Mouse (Mus musculus): ENCODE data around the gene Atg10. TPM values are rescaled to one million over a fixed set of nuclear protein-coding genes. Genes with fewer than 3 reads are reported as not detected.

Atg10 gene
- 19.9 TPM for polyA plus RNA-seq (2014; fragmentation: Illumina TruSeq; extraction: RNeasy Lipid Tissue Mini Kit (QIAGEN cat#74804); ENCODE audit: low read depth, low replicate concordance)

DNA sequence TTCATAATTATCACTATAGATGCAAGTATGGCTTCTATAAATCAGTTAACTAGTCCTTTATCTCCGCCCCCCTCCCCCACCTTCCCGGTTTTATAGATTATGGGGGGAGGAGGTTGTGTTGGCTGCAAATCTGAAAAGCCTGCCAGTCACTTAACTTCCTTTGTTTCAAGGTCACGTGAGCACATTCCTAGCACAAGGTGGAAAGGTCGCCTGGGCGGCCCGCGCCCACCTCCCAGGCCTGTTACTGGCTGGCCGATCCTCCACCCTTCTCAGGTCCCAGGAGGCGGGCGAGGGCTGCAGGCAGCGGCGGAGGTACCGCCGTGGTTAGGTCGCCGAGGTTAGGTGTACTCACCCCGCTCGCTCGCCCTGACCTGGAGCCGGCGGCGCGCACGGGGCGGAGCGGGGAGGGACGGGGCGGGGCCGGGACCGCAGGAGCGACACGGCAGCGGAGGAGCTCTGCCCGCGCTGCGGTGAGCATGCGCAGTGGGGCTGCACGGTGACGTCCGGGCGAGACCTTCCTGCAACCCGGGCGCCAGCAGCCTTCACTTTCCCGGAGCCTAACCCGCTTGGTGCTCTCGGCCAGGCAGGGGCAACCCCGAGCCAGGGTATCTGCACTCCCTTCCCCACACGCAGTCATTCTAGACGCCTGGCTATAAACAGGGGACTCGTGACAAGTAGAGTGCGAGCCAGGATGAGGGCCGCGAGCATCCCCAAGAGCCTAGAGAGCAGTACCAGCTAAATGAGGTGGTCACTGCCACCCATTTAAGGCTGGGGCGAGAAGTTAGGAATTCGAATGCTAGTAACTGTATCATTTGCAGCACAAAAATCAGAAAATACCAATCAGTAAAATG is at the start of gene Atg10:
Gene Atg10, minus strand, starts transcription at position 382 of the 851 bp plus-strand sequence.

DNA sequence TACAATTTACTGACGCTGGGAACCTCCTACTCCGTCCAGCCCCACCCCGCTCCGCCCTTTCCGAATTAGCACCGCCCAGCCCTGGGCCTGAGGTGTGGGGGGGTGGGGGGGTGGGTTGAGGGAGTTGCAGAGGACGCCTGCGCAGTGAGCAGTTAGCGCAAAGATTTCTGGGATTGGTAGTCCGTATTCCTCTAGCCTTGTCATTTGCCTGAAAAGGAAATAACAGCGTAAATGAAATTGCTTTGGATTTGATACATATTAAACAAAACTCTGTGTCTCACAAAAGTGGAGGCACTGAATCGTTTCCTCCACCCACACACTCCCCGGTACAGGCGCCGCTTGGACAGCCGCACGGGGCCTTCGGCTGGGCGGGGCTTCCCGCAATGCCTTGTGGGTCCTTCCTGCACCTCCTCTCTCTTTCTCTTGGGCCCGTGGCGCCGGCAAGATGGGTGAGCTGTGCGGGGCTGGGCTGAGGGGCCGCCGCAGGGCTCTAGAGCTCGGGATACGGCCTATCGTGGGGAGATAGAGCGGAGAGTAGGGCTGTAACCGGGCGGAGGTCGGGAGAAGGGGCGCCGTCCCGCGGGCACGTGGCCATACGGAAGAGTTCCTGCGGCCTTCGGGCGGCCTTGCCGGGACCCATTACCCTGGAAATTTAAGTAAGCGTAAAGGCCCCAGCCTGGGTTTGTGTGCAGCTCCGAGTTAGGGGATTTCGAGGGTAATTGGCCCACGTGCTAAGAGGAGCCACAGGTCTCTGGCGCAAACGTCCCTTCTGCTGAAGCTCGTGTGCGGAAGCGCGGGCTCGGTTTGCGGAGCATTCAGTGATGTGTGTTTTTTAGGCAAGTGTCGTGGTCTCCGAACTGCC is 300.8 kb downstream of the Atg10 start, which contains the start of gene Rps23:
Gene Rps23, plus strand, starts transcription at position 208 of the 862 bp plus-strand sequence.

DNA sequence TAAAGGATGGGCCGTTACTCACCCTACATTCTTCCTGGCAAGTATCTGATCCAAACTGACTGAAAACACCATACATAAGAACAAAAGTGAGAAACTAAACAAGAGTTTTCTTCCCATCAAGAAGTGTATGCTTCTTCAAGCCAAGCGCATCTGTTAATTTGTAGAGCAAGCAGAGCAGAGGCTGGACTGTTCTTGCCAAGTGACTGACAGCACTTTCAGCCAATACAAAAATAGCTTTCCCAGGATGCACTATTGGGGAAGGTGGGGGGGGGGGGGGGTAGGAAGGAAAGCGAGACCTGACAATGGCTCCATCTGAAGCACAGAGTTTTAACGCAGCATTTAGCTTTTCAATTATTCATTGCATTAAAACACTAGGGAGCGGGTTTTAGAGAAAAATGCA is 318.6 kb downstream of the Atg10 start, which contains the start of gene Atp6ap1l:
Gene Atp6ap1l, minus strand, starts transcription at position 180 of the 400 bp plus-strand sequence.

Other genes with a start within 250 kb of the Atg10 start
- gene Ssbp2, start 236.3 kb upstream of the Atg10 start, polyA plus RNA-seq (2014; fragmentation: Illumina TruSeq; extraction: RNeasy Lipid Tissue Mini Kit (QIAGEN cat#74804); ENCODE audit: low read depth, low replicate concordance), result 15.4 TPM